Mouse (Mus musculus) G1E (cell line): ENCODE data around the gene Nek7. TPM values are rescaled to one million over a fixed set of nuclear protein-coding genes. Genes with fewer than 3 reads are reported as not detected.

Source experiments
- ATAC-seq: 2 replicates; pipeline ENCODE4 v1.8.0; 2016; ENCODE audit warnings: mild to moderate bottlenecking; ENCODE audit not compliant: insufficient number of reproducible peaks, poor library complexity, low FRiP score, severe bottlenecking; ENCODE audit errors: extremely low read depth
- DNase-seq: peaks from one replicate; pipeline ENCODE4 v3.0.0; 2012; ENCODE audit warnings: low spot score
- H3K27me3 ChIP-seq: 2 replicates; pipeline ENCODE4 v1.6.1; 2012; ENCODE audit warnings: mild to moderate bottlenecking, low read length, inconsistent platforms; ENCODE audit not compliant: insufficient read depth
- H3K36me3 ChIP-seq: replicated peaks from 2 replicates; pipeline ENCODE3; 2012; ENCODE audit warnings: mild to moderate bottlenecking, inconsistent platforms
- H3K4me1 ChIP-seq: 2 replicates; pipeline ENCODE4 v1.6.1; 2012; ENCODE audit warnings: low read depth, low read length, inconsistent platforms, mixed read lengths; ENCODE audit not compliant: insufficient read depth
- H3K4me3 ChIP-seq: 2 replicates; pipeline ENCODE4 v1.5.1; 2012; ENCODE audit warnings: low read depth, mild to moderate bottlenecking, inconsistent platforms, low read length, moderate library complexity, mixed read lengths
- H3K9me3 ChIP-seq: replicated peaks from 2 replicates; pipeline ENCODE4 v1.6.1; 2012; ENCODE audit warnings: inconsistent platforms
- CTCF ChIP-seq: IDR thresholded peaks from 2 replicates; pipeline ENCODE4 v1.5.1; 2012; ENCODE audit warnings: low read depth, low read length, inconsistent platforms, mixed read lengths
- GATA1 ChIP-seq: IDR thresholded peaks from 2 replicates; pipeline ENCODE4 v1.6.1; 2012; ENCODE audit warnings: borderline replicate concordance, low read length, inconsistent platforms, mixed read lengths
- GATA2 ChIP-seq: IDR thresholded peaks from 2 replicates; pipeline ENCODE4 v1.6.1; 2012; ENCODE audit warnings: low read depth, low read length, inconsistent platforms, borderline replicate concordance
- POLR2AphosphoS5 ChIP-seq: IDR thresholded peaks from 2 replicates; pipeline ENCODE4 v1.6.1; 2012; ENCODE audit warnings: low read depth, low read length, inconsistent platforms; ENCODE audit not compliant: insufficient replicate concordance
- TAL1 ChIP-seq: conservative IDR thresholded peaks from 2 replicates; pipeline ENCODE4 v1.6.1; 2012; ENCODE audit warnings: low read depth, low read length, inconsistent platforms, mixed read lengths
- polyA plus RNA-seq: library from polyadenylated mRNA; stranded (reverse); fragments of >175 nt; gene quantifications from 2 replicates; pipeline ENCODE4 v1.2.3, GENCODE M21; 2012
- total RNA-seq, 2 experiments: library from RNA; stranded (forward) in 1 of 2; stranded (reverse) in 1 of 2; fragments of 200-1000 nt in 1 of 2; fragments of >200 nt in 1 of 2; fragmentation: Nextera tagmentation in 1 of 2; gene quantifications; 2 replicates each; pipeline ENCODE4 v1.2.3; 2014 to 2017

Gene Nek7
- total and polyA plus RNA-seq, 3 experiments: 14.7 to 67.3 (median 49.9) TPM

- Histone ChIP-seq H3K9me3 (no peaks in the 10 kb centered on the region), H3K36me3 (peaks cover 47% of the 10 kb centered on the region), H3K27me3 (no peaks in the 10 kb centered on the region), H3K4me1 (no peaks in the 10 kb centered on the region), H3K4me3 (no peak overlapping the region)
- DNase-seq: no peak
- no peak for TF ChIP-seq GATA1
- no peak for TF ChIP-seq POLR2AphosphoS5
- peak; percentile 21; the same call in 1 of the 2 replicates for TF ChIP-seq CTCF
- no peak for TF ChIP-seq GATA2
- no peak for TF ChIP-seq TAL1
- ATAC-seq: no peak
Observed at GRCm38 (mm10) chr1:138558342-138558741, 61.6 kb downstream of the Nek7 start.

- TF ChIP-seq GATA2: no peak
- no peak for TF ChIP-seq TAL1
- no peak for TF ChIP-seq GATA1
- TF ChIP-seq CTCF: no peak
- Histone ChIP-seq H3K4me1 (peaks cover 6% of the 10 kb centered on the region; the same call in 1 of the 2 replicates), H3K9me3 (no peaks in the 10 kb centered on the region), H3K36me3 (peaks cover 39% of the 10 kb centered on the region), H3K4me3 (no peak overlapping the region), H3K27me3 (no peaks in the 10 kb centered on the region)
- no peak for DNase-seq
- no peak for ATAC-seq
Observed at GRCm38 (mm10) chr1:138554926-138555325, 65.0 kb downstream of the Nek7 start.

- no peak for TF ChIP-seq CTCF
- no peak for TF ChIP-seq TAL1
- no peak for TF ChIP-seq POLR2AphosphoS5
- TF ChIP-seq GATA1: no peak
- TF ChIP-seq GATA2: no peak
- no peak overlapping the region for H3K4me3 ChIP-seq
- no peaks in the 10 kb centered on the region for H3K9me3 ChIP-seq
- H3K4me1 ChIP-seq: peaks cover 6% of the 10 kb centered on the region; the same call in 1 of the 2 replicates
- H3K27me3 ChIP-seq: no peaks in the 10 kb centered on the region
- ATAC-seq (no peak), DNase-seq (no peak)
- peaks cover 31% of the 10 kb centered on the region for H3K36me3 ChIP-seq
Observed at GRCm38 (mm10) chr1:138550184-138550583, 69.8 kb downstream of the Nek7 start.

GRCm38 (mm10) chr1:138542170-138542515, 77.8 kb downstream of the Nek7 start:
- Histone ChIP-seq H3K36me3 (peaks cover 22% of the 10 kb centered on the region), H3K27me3 (no peaks in the 10 kb centered on the region), H3K9me3 (no peaks in the 10 kb centered on the region), H3K4me1 (no peaks in the 10 kb centered on the region; the same call in 1 of the 2 replicates), H3K4me3 (no peak overlapping the region)
- ATAC-seq (no peak), DNase-seq (no peak)
- TF ChIP-seq POLR2AphosphoS5 (no peak), GATA1 (no peak), CTCF (no peak), GATA2 (no peak), TAL1 (no peak)

GRCm38 (mm10) chr1:138541495-138542169, 78.3 kb downstream of the Nek7 start:
- Histone ChIP-seq H3K4me3 (no peak overlapping the region), H3K9me3 (no peaks in the 10 kb centered on the region), H3K36me3 (peaks cover 22% of the 10 kb centered on the region), H3K27me3 (no peaks in the 10 kb centered on the region), H3K4me1 (no peaks in the 10 kb centered on the region; the same call in 1 of the 2 replicates)
- no peak for TF ChIP-seq TAL1
- ATAC-seq: no peak
- no peak for DNase-seq

GRCm38 (mm10) chr1:138539713-138540112, 80.2 kb downstream of the Nek7 start:
- DNase-seq: no peak
- no peaks in the 10 kb centered on the region for H3K9me3 ChIP-seq
- no peak for ATAC-seq
- no peaks in the 10 kb centered on the region; the same call in 1 of the 2 replicates for H3K4me1 ChIP-seq
- TF ChIP-seq GATA2: no peak
- TF ChIP-seq GATA1: no peak
- TF ChIP-seq TAL1: no peak
- peaks cover 22% of the 10 kb centered on the region for H3K36me3 ChIP-seq
- no peaks in the 10 kb centered on the region for H3K27me3 ChIP-seq
- no peak overlapping the region for H3K4me3 ChIP-seq
